Mouse (Mus musculus) thymus, adult 2 months (tissue): ENCODE measurements at regions not wholly inside any gene's neighbourhood (a gene's known extent, or its start where the extent isn't known, plus 50 kb on each side); places are given as distances from the start of the nearest gene placed in this dataset.

ENCODE experiments used
- CTCF ChIP-seq: fragments of 200-500 bp; IDR thresholded peaks from 2 replicates; pipeline ENCODE4 v1.5.1; 2012; ENCODE audit warnings: mild to moderate bottlenecking, control low read depth, low read length, moderate library complexity, borderline replicate concordance; ENCODE audit not compliant: control insufficient read depth, poor library complexity, insufficient read depth; ENCODE audit errors: extremely low read depth
- POLR2A ChIP-seq: fragments of 200-500 bp; IDR thresholded peaks from 2 replicates; pipeline ENCODE4 v1.6.1; 2012; ENCODE audit warnings: mild to moderate bottlenecking, low read length, control low read depth, moderate library complexity; ENCODE audit not compliant: control insufficient read depth, poor library complexity, insufficient read depth; ENCODE audit errors: extremely low read depth

- no peak for TF ChIP-seq CTCF
- no peak for TF ChIP-seq POLR2A
These were observed 130.2 kb downstream of the Tex29 start for GRCm38 (mm10) chr8:11970515-11970914.
